Mouse (Mus musculus): ENCODE data around the gene Lrp3. TPM values are rescaled to one million over a fixed set of nuclear protein-coding genes. Genes with fewer than 3 reads are reported as not detected.

Gene Lrp3
- polyA plus RNA-seq, 1 experiment, result 0.04 TPM

DNA sequence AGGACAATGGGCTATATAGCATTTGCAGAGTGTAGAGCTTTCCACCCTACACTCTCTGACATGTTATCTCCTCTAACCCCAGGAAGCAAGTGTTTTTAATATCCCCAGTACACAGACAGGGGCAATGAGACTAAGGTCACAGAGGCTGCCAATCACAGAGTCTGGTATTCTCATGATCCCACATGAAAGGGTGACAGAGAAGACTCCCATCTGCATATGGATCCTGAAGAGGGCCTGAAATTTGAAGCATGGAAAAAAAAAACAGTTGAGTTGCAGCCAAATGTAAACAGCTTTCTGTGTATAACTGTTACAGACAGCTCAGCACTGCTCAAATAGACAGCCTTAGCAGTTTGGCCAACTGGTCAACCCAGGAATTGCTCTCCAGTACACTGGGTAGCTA, 15.5 kb downstream of the Lrp3 start:
- H3K4me1 ChIP-seq (ENCODE audit: control insufficient read depth), result no peaks in the 10 kb centered on the region
- no peak for TF ChIP-seq TAL1 (IDR thresholded peaks at IDR 0.05; ENCODE audit: low read length)
- no peak for TF ChIP-seq GATA1 (IDR thresholded peaks at IDR 0.05; ENCODE audit: low read length)
- no peaks in the 10 kb centered on the region for H3K27me3 ChIP-seq (ENCODE audit: control insufficient read depth)
- H3K9me3 ChIP-seq (ENCODE audit: control insufficient read depth, low read length), result peaks cover 2% of the 10 kb centered on the region; the same call in 1 of the 2 replicates
- H3K4me3 ChIP-seq (replicated peaks), result no peak overlapping the region
- H3K36me3 ChIP-seq (ENCODE audit: control insufficient read depth), result no peaks in the 10 kb centered on the region; the same call in 1 of the 2 replicates

DNA sequence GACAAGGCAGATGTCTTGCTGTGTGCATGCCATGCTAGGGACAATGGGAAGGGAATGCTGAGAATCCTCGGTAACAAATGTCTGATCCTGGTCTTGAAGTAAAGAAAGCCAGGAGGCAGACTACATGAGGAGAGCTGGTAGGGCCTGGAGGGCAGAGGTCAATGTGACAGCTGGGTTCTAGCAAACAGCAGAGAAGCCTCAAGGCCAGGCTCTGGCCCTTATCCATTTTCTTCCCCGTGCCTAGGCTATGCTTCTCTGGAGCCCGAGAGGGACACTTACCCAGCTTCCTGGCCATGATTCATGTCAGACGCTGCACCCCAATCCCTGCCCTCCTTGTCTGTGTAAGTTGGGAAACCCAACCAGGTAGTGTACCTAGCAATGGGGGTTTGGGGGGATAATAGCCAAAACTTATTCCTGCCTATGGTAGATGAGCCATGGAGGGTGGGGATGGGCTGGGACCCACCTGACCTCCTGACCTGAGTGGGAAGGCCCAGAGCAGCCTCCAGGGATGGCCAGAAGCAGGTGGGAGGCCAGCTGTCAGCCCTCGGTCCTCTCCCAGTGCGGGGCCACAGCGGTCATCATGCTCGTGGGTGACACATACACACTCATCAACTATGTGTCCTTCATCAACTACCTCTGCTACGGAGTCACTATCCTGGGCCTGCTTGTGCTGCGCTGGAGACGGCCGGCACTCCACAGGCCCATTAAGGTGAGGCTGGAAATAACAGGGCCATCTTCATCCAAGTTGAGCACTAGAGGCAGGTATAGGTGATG, 16.1 kb downstream of the Lrp3 start:
- Histone ChIP-seq H3K4me1 (ENCODE audit: control insufficient read depth) (no peaks in the 10 kb centered on the region), H3K36me3 (ENCODE audit: control insufficient read depth) (no peaks in the 10 kb centered on the region; the same call in 1 of the 2 replicates), H3K27me3 (ENCODE audit: control insufficient read depth) (no peaks in the 10 kb centered on the region), H3K9me3 (ENCODE audit: control insufficient read depth, low read length) (peaks cover 2% of the 10 kb centered on the region; the same call in 1 of the 2 replicates), H3K4me3 (replicated peaks) (no peak overlapping the region)
- TF ChIP-seq TAL1 (IDR thresholded peaks at IDR 0.05; ENCODE audit: low read length) (no peak), GATA1 (IDR thresholded peaks at IDR 0.05; ENCODE audit: low read length) (no peak)

DNA sequence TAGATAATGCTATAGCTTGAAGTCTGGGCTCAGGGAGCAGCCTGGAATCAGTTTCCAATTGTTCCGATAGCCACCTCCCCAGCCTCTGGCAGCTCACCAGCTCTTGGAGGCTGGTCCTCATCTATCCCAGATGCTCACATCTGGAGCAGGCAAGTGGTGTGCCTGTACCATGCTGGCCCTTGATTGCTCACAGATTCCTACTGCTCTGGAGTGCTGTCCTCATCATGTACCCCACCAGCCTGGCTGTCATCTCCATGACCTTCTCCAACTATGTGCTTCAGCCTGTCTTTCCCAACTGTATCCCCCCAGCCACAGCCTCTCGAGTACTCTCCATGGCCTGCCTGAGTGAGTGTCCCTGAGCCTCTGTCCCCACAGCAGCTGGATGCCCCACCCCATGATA, 18.3 kb downstream of the Lrp3 start:
- H3K4me3 ChIP-seq (replicated peaks), result no peak overlapping the region
- no peaks in the 10 kb centered on the region for H3K36me3 ChIP-seq (ENCODE audit: control insufficient read depth)
- no peaks in the 10 kb centered on the region for H3K9me3 ChIP-seq (ENCODE audit: control insufficient read depth, low read length)
- no peaks in the 10 kb centered on the region for H3K4me1 ChIP-seq (ENCODE audit: control insufficient read depth)
- TF ChIP-seq TAL1 (IDR thresholded peaks at IDR 0.05; ENCODE audit: low read length), result no peak
- no peak for TF ChIP-seq GATA1 (IDR thresholded peaks at IDR 0.05; ENCODE audit: low read length)
- no peaks in the 10 kb centered on the region for H3K27me3 ChIP-seq (ENCODE audit: control insufficient read depth)

DNA sequence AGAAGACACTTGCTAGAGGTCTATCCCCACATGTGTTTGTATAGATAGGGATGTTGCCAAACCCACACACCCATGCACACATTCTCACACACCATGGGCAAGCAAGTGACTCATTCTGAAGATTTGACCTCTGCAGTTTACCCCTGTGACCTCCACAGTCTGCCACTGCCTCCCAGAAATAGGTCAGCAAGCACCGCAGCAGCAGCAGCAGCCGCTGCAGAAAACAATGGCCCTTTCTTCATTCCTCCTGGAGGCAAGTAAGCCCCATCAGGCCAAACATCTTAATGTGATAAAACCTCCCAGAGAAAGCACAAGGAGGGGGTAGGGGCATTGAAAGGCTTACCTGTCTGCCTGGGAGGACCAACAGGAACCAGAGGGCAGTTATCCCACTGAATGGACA, 24.0 kb downstream of the Lrp3 start:
- H3K36me3 ChIP-seq (ENCODE audit: control insufficient read depth), result no peaks in the 10 kb centered on the region
- TF ChIP-seq TAL1 (IDR thresholded peaks at IDR 0.05; ENCODE audit: low read length), result no peak
- no peak for TF ChIP-seq GATA1 (IDR thresholded peaks at IDR 0.05; ENCODE audit: low read length)
- H3K9me3 ChIP-seq (ENCODE audit: control insufficient read depth, low read length), result no peaks in the 10 kb centered on the region
- H3K27me3 ChIP-seq (ENCODE audit: control insufficient read depth), result peaks cover 18% of the 10 kb centered on the region
- H3K4me1 ChIP-seq (ENCODE audit: control insufficient read depth), result no peaks in the 10 kb centered on the region
- no peak overlapping the region for H3K4me3 ChIP-seq (replicated peaks)

DNA sequence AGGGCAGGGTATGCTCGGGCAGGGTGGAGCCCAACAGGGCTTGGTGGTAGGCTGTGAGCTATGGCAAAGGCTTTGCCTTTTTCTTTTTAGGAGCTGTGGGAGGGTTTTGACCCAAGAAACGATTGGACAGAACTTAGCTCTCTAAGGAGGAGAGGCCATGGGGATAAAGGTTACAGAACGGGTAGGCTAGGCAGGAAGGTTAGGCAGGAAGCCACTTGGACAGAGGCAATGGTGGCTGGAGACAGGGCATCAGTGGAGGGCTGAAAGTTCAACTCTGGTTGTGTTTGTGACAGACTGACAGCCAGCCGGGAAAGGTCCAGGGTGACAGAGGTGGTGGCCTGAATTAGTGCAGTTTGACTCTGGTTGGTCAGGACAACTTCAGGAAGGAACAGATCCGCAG, 25.6 kb downstream of the Lrp3 start:
- H3K4me1 ChIP-seq (ENCODE audit: control insufficient read depth), result no peaks in the 10 kb centered on the region
- H3K9me3 ChIP-seq (ENCODE audit: control insufficient read depth, low read length), result peaks cover 2% of the 10 kb centered on the region; the same call in 1 of the 2 replicates
- H3K27me3 ChIP-seq (ENCODE audit: control insufficient read depth), result peaks cover 34% of the 10 kb centered on the region
- TF ChIP-seq TAL1 (IDR thresholded peaks at IDR 0.05; ENCODE audit: low read length) (no peak), GATA1 (IDR thresholded peaks at IDR 0.05; ENCODE audit: low read length) (no peak)
- no peaks in the 10 kb centered on the region for H3K36me3 ChIP-seq (ENCODE audit: control insufficient read depth)
- H3K4me3 ChIP-seq (replicated peaks), result no peak overlapping the region

DNA sequence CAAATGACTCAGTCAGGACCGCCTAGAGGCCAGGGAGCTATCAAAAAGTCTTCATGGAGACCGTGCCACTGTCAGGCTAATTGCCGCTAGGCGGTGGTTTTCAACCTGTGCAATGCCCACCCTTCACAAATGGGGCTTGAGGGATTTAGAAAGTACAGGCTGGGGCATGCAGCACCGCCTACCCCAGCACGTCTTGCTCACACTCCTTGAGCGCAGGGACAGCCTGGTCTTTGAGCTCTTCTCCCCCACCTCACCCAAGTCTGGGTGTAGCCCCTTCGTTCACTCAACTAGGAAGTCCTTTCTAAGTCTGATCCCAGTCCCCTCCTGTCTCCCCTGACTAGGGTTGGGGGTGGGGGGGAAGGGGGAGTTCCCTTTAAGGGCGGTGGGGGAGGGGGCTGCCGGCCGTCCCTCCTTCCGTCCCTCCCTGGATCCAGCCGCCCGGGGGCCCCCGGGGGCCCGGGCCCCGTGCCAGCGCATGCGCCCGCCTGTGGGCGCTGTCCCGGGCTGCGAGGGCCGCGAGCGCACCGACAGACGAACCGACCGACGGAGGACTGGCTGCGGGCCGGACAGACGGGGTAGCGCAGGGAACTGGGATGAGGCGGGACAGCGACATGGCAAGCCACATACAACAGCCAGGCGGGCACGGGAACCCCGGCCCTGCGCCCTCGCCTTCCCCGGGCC, 29.3 kb downstream of the Lrp3 start, which contains the start of gene Slc7a10:
Gene Slc7a10, plus strand, starts transcription at position 497 of the 681 bp plus-strand sequence.
- peaks cover 9% of the 10 kb centered on the region for H3K9me3 ChIP-seq (ENCODE audit: control insufficient read depth, low read length)
- H3K27me3 ChIP-seq (ENCODE audit: control insufficient read depth), result peaks cover 44% of the 10 kb centered on the region
- H3K36me3 ChIP-seq (ENCODE audit: control insufficient read depth), result no peaks in the 10 kb centered on the region
- TF ChIP-seq GATA1 (IDR thresholded peaks at IDR 0.05; ENCODE audit: low read length), result no peak
- no peak for TF ChIP-seq TAL1 (IDR thresholded peaks at IDR 0.05; ENCODE audit: low read length)
- no peaks in the 10 kb centered on the region for H3K4me1 ChIP-seq (ENCODE audit: control insufficient read depth)
- H3K4me3 ChIP-seq (replicated peaks), result no peak within 1 kb of the TSS

DNA sequence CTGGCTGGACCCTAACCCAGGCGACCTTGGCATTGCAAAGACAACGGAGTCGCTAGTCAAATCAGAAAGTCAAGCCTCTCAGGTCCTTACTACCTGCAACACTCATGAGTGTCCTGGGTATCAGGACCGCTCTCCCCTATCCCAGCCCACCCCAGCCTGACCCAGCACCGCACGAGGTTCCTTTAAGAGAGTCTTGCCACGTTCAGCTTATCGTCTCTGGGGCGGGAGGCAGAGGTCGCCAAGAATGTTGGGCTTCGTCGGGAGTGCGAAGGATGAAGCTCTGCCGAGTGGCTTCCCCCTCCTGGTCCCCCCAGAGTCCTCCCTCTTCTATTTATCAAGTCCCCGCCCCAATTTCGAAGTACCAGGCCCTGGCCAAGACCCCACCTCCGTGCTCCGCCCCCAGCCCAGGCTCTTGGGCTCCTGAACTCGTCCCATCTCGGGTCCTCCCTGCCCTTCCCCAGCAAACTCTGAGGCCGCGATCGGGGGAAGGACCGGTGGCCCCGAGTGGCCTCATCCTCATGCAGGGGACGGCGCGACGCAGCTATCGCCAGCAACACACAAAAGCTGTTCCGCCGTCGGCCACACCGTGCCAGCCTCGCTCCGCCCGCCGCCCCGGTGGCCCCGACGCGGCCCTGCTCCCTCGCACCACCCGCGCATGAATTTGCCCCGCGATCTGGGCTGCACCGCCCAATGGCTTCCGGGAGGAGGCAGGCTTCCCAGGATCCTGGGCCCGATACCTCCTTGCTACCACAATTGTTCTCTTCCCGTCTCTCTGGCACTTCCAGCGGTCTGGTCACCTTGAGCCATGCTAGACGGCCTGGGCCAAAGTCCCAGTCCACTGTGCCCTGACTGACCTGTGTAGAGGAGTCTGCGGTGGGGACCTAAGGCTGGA, 30.2 kb downstream of the Lrp3 start:
- Histone ChIP-seq H3K36me3 (ENCODE audit: control insufficient read depth) (no peaks in the 10 kb centered on the region), H3K27me3 (ENCODE audit: control insufficient read depth) (peaks cover 44% of the 10 kb centered on the region), H3K4me1 (ENCODE audit: control insufficient read depth) (no peaks in the 10 kb centered on the region), H3K9me3 (ENCODE audit: control insufficient read depth, low read length) (peaks cover 9% of the 10 kb centered on the region), H3K4me3 (replicated peaks) (no peak overlapping the region)
- TF ChIP-seq GATA1 (IDR thresholded peaks at IDR 0.05; ENCODE audit: low read length) (no peak), TAL1 (IDR thresholded peaks at IDR 0.05; ENCODE audit: low read length) (no peak)

DNA sequence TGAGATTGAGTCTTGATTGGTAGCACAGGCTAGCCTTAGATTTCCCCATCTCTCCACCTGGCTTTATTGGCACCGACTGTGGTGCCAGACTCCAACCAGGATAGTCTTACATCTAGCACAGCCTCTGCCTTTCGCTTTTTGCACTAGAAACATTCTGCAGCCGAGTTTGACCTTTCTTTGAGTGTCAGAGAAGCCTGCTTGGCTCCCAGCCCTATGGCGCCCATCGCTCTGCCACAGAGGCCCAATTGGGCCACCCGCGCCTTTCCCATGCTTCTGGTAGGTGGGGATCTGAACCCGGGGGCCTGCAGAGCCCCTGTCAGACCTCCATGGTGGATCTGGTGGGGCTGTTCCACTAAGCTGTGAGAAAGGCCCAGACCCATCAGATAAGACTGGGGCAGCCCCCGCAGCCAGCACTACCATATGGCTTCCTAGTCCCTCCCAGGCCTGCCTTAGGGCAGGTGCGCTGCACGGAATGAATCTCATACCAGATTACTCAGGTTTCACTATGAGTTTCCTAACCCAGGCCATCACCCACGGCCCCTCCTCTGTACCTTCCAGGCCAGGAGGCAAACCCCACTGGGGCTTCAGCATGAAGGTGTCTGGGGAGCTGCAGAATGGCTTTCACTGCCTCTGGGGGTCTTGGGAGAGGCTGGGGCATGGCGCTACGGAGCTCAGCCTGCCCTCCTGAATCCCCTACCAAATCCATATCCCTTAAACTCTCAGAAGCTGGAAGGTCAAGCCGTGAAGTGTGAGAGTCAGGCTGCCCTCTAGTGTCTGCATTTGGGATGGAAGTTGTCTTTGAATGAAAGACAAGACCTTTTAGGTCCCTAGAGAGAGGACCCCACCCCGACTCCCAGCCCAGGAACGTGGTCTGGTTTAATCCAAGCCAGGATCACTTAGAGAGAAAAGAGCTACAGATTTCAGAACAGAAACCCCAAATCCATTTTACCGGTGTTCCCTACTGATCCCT, 38.6 kb downstream of the Lrp3 start:
- Histone ChIP-seq H3K9me3 (ENCODE audit: control insufficient read depth, low read length) (no peaks in the 10 kb centered on the region), H3K4me3 (replicated peaks) (no peak overlapping the region), H3K36me3 (ENCODE audit: control insufficient read depth) (no peaks in the 10 kb centered on the region), H3K27me3 (ENCODE audit: control insufficient read depth) (no peaks in the 10 kb centered on the region), H3K4me1 (ENCODE audit: control insufficient read depth) (peaks cover 3% of the 10 kb centered on the region)
- TF ChIP-seq GATA1 (IDR thresholded peaks at IDR 0.05; ENCODE audit: low read length) (no peak), TAL1 (IDR thresholded peaks at IDR 0.05; ENCODE audit: low read length) (no peak)

Data from erythroblast, embryonic 14.5 days (primary cell).